Mouse (Mus musculus): ENCODE measurements around the gene Peli2.
A peak's percentile ranks its signal among the peaks of the same experiment; 100 is the strongest.

Gene Peli2

DNA sequence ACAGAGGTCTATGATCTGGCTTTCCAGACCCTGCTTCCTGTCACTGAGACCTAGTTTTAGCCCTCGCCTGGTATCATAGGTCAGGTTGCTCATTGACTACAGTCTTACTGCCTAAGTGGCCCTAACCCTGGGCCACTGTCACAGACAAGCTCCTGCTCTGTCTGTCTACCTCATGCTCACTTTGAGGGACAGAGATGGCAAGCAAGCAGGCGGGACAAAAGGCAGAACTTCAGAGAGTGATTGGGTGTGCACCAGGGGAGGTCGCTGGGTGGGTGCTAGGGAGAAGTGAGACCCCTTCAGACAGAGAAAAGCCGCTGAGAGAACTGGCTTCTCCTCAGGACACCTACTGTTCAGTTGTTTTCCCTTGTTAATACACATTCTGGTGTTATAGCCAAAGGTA, 6.3 kb downstream of the Peli2 start:
- no peak for DNase-seq

DNA sequence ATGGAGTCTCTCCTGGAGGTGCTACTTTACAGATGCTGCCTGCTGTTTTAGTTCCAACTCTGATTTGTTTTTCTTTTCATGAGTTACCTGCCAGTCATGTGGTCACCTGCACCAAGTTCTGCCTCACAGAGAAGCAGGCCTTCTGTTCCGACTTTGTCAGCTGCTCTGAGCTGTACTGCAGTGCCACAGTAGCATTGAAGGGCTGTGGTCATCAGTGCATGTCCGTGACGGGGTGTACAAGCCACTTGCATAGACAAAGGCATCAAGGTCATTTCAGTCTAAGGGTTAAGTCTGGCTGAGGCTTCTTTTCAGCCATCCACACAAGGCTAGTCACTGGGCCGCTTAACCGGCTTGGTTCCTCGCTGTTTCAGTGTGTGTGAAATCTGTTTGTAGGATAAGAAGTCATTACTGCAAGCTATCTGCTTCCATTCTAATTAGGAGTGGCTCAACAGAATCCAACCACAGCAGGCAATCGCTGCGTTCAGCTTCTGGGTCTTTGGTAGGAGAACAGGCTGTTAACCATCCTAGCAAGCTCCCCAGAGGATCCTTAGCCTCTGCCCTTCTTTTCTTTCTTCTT, 7.1 kb downstream of the Peli2 start:
- peak; percentile 59 for DNase-seq

DNA sequence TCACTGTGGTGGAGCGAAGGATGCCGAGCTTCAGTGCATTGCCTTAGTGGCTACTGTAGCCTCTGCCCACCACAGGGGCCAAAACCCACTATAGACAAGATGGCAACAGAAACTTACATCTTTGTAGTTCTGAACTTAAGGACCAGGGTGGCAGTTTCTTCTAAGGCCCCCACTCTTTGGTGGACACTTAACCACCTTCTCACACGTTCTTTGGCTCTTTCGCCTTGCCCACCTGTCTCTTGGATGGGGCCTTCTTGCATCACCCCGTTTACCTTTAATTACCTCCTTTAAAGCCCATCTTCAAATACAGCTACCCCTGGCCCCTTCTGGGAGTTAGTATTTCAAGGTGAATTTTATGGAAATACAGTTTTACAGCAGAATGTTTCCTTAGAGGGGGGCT, 8.1 kb downstream of the Peli2 start:
- DNase-seq = no peak

DNA sequence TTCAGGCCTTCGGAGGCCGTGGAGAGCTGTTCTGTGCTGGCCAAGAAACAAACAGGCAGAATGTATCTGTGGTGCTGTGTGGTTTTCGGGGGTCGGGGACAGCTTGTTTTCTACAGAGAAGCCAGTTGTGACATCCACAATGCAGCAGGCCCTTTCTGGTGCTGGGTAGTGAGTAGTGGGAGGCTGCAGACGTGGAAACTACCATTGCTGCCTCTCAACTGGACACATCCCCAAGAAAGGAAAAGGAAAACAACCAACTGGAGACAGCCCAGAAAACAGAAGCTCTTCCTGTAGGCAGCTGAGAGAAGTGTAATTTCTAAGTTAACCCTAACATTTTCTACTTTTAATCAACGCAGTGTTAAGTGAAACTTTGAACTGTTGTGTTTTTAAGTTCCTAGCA, 9.4 kb downstream of the Peli2 start:
- DNase-seq = no peak

DNA sequence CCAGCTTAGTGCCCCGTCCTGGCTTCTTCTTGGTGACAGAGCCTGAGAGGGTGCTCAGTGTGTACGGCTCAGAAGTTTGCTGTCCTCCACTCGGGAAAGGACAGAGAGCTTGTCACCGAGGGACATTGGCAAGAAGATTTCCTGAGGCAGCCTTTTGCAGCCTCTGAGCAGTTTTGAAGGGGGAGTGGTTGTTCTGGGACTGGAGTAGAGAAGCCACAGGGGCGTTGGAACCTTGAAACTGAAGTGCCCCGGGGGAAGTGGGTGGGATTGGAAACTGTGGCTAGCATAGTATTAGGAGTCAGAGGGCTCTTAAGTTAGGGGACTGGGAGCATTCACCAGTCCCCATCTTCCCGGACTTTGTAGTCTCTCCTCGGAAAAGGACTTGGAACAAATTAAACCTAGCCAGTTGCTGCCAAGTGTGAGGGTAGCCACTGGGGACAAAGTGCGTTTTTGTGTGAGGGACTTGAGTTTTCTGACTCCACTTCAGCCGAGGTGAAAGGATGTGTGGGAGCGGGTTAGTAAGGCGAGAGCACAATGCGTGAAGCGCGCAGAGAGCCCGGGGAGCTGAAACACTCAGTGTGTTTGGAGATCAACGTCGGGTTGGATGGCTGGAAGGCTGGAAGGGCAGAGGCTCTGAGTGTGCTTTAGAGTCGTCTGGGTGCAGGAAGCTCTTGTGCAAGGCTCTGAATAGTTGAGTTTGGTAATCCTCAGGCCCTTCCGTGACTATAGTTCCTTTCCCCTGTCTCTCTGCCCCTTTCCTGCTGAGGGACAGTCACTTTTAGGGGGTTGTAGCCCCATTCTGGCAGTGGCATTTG, 10.3 kb downstream of the Peli2 start:
- DNase-seq = peak; percentile 66

DNA sequence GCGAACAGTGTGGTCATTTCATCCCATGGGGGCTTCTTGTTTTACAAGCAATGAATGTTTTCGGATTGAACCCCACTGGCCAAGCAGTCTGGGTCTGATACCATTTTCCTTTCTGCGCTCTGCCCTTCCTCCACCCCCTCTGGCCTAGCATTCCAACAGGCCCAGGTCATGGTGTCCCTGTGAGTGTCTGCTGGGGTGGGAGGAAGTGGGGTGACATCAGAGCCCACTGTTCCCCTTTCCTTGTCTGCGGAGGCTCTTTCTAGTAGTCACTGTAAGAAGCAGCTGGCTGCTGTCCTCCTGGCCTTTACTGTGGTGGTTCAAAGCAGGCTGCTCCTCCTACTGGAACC, 10.9 kb downstream of the Peli2 start:
- peak; percentile 57 for DNase-seq

DNA sequence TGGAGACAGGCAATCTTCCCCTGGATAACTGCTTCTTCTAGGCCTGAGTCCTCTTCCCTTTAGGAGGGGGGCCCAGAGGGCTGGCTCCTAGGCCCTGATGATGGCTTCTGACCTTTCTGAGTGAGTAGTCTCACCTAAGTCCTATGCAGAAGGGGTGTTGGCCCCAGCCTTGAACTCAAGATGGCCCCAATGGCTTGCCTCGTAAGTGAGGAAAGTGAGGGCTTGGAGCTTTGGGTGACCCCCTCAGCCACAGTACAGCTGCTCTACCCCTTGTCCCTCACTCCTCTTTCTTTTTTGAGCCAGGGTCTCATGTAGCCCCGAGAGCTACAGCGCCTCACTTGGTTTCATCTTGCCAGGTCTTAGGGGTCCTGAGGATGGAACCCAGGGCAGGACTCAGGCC, 11.6 kb downstream of the Peli2 start:
- no peak for DNase-seq

DNA sequence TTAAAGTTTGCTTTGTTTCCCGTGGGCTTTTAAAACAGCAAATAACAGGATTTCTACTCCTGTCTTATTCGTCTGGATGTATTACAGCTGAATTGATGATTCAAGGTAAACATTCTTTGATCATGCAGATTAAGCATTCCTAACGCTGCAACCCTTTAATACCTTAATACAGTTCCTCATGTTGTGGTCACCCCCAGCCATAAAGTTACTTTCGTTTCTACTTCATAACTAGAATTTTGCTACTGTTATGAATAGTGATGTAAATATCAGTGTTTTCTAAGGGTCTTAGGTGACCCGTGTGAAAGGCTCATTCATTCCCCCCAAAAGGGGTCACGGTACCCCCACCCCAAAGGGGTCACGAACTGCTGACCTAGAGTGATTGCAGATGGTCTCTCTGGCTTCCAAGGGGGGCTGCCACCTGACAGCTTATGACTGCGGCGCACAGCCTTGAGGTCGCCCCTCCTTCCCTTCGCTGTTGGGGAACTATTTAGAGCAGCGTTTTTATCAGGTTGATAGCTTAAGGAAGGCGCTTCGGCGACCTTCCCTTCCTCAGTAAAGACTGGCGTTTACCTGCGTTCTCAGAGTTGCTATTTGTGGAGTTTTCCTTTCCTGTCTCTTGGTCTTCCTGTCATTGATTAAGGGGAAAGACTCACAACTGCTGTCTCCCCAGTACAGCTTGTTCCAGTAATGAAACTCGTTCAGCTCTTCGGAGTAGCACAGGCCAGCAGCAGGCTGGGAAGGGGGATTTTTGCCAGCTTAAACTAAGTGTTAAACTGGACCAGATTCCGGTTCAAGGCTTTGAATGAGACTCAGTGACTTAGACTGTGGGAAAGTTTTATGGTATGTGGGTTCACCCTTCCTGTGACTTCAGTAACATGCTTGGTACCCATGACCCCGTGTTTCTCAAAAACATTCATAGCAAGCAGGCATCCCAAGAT, 12.5 kb downstream of the Peli2 start:
- no peak for DNase-seq

DNA sequence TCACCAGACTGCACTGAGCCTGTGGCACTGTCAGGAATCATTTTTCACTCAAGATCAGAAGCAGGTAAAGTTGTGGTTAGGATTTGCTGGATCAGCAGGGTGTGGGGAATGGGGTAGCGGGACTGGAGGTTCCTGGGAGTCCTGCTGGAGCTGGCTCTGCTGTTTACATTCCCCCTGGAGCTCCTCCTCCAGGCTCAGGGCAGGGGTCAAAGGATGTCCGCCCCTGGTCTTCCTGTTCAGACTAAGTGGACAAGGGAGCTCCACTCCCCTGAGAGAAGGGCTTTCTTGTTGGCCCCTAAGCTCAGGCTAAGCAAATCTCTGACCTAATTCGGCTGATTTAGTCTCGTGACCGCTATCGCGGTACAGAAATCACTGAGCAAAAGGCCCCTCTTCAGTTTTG, 13.7 kb downstream of the Peli2 start:
- DNase-seq = peak; percentile 69

DNA sequence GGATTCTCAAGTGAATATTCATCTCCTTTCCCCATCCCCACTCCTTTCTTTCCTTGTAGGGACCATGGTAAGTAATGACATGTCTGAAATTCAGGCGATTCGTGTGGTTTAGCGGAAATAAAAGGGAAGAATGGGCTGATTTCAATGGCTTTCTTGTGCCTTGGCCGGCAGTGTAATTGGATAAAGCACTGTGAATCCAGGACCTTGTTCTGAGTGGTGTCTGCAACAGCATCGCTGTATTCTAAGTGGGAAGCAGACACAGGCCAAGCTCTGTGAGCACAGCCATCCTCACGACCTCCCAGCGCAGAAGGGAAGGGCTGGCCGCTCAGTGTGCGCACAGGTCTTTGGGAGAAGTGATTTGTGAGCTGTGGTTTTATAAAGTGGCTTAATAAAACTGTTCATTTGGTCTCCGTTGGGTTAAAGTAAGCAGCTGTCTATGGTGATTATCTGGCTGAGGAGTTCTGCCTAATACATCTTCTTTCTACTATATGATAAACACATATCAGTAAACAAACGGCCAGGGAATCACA, 15.3 kb downstream of the Peli2 start:
- no peak for DNase-seq

DNA sequence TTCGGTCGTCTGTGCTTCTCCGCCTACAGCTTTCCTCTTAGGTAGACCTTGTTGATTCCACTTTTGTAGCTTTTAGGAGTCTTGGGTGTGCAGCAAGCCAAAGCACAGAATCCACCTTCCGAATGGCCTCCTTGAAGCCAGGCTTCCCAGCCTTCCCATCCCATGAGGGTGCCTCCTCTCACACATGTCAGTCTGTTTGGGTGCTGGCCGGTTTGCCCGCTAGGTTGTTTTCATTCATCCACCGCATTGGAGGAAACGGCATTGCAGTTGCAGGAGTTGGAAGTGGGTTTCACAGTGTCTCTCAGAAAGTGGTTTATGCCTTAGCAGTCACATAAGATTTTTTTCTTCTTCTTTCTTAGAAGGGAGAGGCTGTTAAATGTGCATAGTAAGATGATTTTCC, 17.1 kb downstream of the Peli2 start:
- DNase-seq = no peak

DNA sequence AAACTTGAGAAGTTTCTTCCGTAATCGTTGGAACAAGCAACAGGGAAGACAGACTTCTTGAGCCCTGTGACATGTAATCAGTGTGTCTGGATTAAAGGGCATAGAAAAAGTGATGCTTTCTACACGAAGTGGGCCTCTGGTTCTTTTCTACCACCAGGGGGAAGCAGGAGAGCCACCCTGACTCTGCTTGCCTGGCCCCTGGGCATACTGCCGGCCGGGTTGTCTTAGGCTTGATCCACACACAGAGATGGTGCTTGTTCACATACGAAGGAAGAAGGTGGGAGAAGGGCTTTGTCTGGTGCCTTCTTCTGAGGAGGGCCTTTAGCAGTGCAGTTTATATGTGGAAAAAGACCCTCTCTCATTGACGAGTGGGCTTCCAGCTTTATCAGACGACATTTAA, 17.5 kb downstream of the Peli2 start:
- no peak for DNase-seq

DNA sequence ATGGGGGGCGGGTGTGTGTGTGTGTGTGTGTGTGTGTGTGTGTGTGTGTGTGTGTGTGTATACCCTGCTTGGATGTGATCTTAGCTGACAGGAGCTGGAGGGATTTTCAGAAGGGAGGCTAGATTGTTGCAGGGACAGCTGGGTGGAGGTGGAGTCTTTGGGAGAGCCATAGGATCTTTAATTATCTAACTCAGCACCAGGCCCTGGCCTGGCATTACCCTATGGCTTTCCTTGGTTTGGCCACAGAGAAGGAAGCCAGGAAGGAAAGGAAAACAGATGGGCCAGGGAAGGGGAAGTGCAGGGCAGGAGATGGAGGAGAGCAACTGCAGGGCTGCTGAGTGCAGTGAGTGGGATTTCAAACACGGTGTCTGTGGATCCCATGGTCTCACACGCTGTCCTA, 18.8 kb downstream of the Peli2 start:
- DNase-seq = no peak

DNA sequence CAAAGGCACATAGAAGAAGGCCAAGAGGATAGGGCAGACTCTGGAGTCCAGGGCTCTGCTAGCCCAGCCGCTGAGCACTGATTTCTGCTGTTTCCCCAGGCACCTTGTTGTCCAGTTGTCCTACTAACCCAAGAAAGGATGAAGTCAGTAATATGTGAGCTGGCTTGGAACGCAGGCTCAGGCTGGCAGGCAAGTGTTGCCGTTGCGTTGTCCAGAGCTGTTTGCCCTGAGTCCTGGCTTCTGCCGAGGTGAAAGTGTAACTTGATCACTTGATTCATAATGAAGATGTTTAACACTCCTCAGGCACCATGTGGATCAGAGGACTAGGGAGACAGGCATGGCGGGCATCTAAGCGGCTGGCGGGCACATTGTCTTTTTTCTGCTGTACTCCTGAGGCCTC, 21.1 kb downstream of the Peli2 start:
- DNase-seq = no peak

DNA sequence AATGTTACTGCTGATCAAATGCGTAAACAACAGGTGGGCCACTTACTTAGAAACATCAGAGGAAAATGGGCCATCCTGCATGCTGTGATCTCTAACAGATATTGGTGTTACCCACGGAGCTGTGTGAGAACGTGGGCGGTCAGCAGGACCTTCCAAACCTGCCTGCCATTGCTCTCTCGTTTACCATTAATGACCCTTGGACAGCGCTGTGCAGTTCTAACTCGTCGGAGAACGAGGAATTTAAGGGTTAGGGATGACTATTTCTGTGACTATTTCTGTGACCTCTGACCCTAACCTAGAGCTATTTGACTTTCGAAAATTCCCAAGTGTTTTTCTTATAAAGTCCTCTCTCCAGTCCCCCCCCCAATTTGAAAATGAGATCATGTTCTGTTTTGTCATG, 22.1 kb downstream of the Peli2 start:
- no peak for DNase-seq

DNA sequence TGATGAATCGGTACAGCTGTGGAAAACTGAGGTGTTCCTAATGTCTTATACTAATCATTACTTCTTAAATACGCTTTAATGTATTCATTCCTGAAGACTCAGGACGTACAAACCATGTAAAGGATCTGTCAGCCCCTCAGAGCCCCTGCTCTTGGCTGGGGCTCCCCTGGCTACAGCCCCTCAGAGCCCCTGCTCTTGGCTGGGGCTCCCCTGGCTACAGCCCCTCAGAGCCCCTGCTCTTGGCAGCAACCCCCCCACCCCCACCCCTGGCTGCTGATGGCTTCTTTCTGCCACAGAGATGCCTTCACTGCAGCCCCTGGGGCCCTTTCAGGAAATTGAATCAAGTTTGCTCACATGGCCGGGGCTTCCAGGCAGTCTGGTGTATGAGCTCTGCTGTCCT, 22.5 kb downstream of the Peli2 start:
- DNase-seq = no peak

DNA sequence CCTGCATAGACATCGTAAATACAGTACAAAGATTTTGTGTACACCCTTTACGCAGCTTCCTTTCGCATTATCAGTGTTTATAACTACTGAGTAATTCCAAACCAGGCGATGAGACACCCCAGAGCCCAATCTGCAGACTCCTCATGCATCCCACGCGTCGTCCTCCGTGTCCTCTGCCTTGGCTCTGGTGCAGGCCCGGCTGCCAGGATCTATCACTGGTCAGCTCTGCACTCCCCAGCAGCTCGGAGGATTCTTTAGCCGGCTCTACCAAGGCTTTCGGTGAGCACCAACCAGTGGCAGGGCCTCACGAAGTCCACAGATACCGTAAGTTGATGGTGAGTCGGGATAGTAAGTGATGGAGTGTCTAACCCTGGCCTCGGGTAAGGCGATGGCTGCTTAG, 23.7 kb downstream of the Peli2 start:
- DNase-seq = no peak

DNA sequence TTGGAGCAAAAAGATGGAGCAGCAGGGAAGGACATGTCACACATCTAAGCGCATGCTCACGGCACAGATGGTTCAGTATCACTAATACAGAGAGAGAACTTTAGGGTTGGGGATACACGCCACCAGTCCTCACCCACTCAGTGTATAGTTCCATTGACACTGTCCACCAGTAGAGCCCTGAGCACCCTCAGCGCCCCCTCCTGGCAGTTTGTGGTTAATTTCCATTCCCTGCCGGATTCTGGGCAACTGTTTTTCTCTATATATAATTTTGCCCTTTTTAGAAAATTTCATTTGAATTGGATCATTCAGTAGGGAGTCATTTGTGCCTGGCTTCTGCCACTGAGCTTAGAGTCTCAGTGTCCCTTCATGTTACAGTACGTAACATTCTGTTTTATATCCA, 27.1 kb downstream of the Peli2 start:
- no peak for DNase-seq

DNA sequence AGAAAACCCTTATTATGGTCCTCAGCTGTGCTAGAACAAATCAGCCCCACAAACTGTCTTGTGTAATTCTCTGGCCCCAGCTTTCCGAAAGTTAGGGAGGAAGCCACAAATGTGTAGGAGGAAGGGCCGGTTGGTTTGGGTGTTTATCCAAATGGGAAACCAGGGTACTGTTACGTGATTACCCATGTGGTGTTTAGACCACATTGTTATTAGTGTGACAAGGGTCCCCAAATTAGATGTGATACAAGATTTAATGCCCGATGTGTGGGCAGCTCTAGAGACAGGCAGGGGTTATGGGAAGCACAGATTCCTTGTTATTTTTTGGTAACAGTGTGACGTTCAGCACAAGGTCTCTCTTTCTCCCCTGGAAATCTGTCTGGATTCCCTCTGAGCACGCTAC, 28.0 kb downstream of the Peli2 start:
- no peak for DNase-seq

DNA sequence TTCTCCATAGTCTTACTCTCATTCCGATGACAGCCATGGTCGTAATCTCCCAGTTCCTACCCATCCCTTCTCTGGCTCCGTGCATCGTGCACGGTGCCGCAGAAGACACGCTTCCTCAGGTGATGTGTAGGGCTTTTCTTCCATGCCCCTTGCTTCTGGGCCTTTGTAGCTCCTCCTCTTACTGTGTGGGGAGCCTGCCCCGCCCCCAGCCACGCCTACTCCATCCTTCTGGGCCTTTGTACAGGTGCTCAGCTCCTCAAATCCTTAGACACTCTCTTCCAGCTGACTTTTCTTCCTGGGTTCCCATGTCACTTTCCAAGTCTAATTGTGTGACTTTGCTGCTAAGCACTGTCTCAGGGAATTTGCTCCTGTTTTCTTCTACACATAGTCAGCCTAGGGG, 28.7 kb downstream of the Peli2 start:
- DNase-seq = no peak

DNA sequence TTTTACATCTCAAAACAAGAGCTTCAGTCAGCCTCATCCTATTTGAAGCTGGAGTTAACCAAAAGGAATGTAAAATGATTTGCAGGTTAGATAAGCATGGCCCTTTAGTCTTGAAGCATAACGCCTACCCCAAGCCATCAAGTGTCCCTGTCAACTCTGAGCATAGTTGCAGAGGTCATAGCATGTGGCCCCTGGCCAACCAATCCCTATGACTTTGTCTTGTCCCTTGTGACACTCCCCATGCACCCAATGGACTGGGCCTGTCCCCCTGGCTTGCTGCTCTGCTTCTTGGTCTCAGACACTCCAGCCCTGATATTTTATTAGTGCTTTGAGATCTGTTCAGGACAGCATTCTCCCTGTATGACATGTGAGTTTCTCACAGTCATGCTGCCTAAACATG, 30.3 kb downstream of the Peli2 start:
- DNase-seq = no peak

DNA sequence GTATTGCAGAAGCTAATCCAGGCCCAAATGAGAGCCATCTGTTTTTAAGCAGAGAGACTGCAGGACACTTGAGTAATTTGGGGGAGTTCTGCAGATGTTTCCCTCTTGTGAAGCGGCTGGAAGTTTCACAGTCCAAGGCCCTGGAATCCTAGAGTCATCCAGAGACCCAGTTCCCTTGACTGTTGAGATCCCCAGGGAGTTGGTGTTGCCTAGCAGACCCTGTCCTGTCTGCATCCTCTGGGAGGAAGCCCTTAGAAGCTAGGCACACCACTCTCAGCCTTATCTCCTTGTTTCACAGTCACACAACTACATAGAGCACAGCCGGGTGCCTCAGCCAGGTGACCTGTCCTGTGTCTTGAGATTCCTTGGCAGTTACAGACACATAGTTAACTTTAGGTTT, 30.9 kb downstream of the Peli2 start:
- no peak for DNase-seq

DNA sequence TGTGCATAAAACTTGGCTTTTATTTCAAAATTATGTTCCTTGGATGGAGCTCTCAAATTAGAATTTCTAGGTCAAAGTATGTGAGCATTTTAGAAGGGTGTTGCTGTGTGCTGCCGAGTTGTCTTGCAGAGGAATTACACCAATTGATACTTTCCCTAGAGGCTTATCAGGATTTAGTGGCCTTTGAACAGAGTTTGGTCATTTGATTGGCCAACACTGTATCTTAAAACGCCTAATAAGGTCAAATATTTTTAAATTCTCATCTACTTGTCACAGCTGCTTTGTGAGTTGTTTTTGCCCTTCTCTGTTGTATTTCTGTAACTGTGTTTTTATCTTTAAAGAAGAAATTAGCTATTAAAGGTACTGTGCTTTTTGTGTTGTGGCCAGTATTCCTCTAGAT, 32.4 kb downstream of the Peli2 start:
- DNase-seq = no peak
